Mouse (Mus musculus): ENCODE measurements at regions not wholly inside any gene's neighbourhood (a gene's known extent, or its start where the extent isn't known, plus 50 kb on each side); places are given as distances from the start of the nearest gene placed in this dataset.

DNA sequence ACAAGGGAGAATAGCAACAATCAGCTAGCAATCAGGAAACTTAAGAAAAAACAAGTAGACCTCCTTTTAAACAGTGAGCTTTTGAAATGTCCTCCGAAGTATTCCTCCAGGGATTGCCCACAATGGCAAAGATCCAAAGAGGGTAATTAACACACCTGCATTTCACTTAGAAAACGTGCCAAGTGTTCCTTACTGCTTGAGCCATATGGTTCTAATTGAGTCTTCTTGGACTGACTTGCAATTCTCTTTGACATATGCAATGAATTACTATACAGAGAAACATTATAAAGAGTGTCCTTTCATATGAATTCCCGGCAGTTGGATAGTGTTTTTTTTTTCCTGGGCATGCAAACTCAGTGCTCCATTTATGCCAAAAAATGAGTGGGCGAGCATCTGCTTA, 79.3 kb upstream of the P2ry10 start:
- TF ChIP-seq CTCF (conservative IDR thresholded peaks at IDR 0.05; ENCODE audit: low read length) (no peak), NANOG (IDR thresholded peaks at IDR 0.05; ENCODE audit: borderline replicate concordance, low read length) (no peak), POU5F1 (IDR thresholded peaks at IDR 0.05; ENCODE audit: borderline replicate concordance, low read length) (no peak)
